Mouse (Mus musculus): ENCODE measurements around the gene Ubtf.

Ubtf gene

DNA sequence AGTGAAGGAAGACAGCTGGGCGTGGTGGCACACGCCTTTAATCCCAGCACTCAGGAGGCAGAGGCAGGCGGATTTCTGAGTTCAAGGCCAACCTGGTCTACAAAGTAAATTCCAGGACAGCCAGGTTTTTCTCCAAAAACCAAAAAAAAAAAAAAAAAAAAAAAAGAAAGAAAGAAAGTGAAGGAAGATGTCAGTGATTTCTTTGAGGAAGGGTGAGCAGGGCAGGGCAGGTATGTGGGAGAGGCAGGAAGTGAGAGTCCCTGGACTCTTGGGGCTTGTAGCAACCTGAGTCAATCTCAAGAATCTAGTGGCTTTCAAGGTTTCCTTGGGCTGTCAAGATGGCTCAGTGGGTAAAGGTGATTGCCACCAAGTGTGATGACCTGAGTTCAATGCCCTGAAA lies 24.9 kb upstream of the Ubtf start:
- no peak for DNase-seq

DNA sequence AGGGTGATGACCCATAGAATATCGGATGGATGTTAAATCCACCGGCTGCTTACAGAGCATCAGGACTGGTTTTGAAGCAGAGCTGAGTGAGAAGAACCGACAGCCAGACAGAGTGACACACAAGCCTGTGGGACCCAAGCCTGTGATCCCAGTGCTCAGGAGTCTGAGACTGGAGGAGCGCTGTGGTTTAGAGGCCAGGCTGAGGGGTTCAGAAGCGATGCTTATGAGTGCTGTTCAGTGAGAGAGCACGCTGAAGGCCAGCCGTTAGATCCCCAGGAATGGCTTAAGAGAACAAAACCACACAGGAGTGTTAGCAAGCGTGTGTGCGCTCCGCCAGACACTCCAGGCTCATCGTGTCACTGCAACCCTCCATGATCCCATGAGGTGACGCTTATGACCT lies 23.2 kb upstream of the Ubtf start:
- no peak for DNase-seq

DNA sequence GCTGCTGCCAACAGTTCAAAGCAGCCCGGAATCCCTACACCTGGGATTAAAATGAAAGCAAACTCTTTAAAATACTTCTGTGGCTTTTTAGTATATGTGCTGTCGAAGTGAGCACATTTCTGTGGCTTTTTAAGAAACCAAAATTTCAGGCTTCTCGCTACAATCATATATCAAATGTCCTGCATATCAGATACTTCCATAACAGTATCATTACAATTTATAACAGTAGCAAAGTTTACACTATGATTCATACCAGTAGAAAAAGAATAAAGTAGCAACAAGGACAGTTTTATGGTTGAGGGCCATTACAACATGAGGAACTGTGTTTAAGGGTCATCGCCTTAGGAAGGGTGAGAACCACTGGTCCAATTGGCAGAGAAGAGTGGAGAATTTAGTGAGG lies 21.6 kb upstream of the Ubtf start:
- DNase-seq, result no peak

DNA sequence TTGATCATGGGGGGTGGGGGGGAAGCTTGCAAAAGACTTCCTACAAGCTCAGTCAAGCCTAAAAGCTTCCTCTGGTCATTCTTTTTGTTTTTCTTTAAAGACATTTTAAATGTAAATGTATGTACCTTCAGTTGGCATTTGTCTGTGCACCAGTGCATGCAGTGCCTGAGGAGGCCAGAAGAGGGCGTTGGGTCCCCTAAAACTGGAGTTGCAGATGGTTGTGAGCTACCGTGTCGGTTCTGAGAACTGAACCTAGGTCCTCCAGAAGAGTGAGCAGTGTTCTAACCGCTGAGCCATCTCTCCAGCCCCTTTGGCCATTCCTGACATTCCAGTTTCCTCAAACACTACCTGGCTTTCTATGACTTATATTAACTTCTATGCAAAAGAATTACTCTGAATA lies 20.1 kb upstream of the Ubtf start:
- DNase-seq, result peak; percentile 11

DNA sequence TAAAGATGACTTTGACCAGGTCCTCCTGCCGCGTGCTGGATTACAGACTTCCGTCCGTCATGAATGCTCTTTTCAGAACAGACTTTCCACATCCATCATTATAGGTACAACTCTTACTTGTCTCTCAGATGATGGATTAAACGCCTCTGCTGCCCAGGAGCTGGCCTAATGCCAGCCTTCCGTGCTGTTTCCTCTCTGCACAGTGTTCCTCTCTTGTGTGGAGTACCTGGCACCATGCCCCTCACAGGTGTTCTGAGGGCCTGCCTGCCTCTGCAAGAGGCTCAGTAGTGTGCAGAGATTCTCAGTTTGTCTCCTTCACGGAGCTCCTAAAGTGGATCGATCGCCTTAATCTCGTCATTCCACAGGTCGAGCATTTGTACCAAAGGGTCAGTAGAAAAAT lies 19.7 kb upstream of the Ubtf start:
- DNase-seq, result no peak

DNA sequence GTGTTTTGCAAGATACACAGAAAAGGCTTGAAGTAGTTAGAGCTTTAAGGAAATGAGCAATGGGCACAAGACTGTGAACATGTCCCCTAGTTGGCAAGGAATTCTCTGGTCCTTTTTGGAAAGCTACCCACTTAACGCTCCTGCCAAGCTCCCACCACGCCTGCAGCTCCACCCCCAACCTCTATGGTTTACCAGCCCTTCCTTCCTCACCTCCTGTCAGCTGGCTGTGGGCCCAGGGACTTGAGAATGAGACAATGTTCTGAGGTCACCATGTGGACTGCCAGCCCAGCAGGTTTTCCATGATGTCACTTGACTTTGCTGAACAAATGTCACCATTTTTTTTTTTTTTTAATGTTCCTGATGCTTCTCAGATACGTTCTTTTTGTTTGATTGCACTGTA lies 19.0 kb upstream of the Ubtf start:
- DNase-seq, result no peak

DNA sequence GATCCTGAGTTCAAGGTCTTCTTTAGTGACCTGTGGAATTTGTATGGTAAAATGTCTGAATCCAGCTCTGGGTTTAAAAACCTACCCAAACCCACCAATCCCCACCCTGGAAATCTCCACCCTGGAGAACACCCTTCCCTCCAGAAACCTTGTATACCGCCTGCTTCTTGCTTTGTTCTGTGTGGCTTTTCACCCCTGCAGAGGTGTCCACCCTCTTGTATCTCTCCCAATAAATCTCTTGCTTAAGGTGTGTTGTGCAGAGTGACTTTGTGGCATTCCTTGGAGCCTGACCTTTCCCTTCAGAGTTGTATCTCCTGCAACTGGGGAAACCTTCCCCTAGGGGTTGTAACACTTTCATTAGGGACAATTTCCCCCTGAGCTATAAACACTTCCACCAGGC lies 18.4 kb upstream of the Ubtf start:
- no peak for DNase-seq

DNA sequence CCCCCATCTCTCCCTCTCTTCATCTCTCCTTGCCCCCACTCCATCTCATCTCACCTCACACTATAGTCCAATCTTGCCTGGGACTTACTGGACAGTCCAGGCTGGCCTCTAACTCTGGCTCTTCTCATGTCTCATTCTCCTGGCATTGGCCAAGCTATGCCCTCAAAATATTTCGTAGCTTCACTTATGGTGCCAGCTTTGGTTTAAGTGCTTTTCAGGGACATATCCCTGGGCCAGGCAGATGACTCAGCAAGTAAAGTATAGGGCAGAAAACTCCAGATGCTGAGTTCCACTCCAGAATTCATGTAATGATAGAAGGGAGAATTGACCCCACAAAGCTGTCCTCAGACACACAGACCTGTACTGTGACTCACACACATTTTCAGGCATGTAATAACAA lies 16.6 kb upstream of the Ubtf start:
- no peak for DNase-seq

DNA sequence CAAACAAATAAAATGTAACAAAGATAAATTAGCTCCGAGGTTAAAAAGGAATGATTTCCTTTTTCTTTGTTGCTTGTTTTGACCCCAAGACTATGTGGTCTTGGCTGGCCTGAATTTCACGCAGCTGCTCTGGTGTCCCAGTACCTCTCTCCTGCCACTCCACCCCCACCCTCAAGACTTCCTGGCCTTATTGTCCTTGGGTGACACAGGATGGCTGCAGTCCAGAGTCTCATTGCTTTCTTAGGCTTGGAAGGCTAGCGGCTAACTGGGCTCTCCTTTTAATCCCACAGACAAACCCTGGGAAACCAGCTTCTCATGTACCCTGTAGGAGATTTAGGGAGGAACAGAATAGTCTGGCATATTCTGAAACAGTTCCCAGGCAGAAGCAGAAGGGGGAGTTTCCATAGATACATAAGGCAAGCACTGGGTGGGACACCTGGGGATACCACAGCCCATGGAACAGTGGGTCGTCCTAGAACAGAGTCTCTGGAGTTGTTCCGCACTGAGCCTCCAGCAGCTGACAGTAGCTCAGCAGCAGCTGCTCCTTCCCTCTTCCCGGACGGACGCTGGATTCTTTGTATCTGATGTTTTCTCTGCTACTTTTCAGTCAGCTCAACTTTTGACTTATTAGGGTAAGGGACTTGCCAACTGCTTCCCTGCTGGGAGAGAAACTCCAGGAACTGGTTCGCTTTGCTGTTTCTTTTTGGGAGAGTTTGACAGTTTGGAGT lies 15.6 kb upstream of the Ubtf start:
- DNase-seq, result no peak

DNA sequence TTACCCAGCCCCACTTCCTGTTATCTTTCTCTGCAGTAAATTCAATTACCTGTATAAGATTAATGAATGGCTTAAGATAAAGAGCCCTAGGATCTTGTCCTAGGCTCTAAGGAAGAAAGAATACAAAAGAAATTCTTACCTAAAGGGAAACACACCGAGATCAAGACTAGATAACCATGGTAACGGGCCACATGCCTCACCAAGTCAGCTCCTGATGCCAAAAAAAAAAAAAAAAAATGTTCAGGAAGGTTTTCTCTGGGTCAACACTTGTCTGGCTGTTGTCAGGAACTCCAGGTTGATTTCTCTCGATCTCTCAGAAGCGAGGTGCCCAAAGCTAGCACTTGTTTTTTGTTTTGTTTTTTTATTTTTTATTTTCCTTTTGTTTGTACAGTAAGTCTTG lies 14.5 kb upstream of the Ubtf start:
- no peak for DNase-seq

DNA sequence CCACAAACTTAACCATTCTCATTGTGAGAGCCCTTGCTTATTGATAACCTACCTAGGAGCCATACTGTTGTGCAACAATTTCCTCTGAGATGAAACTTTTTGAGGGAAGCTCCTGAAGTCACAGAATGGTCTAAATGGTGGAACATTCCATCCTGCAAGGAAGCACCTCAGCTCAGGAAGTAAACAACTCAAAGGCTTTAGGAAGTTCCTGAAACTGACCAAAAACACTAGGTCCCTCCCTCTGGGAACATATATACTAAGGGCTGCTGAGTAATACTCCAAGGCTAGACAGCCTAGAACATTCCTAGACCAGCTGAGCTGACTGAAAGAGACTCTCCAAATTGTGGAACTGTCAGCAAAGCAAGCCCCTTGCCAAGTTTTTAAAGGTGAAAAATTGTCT lies 13.5 kb upstream of the Ubtf start:
- no peak for DNase-seq

DNA sequence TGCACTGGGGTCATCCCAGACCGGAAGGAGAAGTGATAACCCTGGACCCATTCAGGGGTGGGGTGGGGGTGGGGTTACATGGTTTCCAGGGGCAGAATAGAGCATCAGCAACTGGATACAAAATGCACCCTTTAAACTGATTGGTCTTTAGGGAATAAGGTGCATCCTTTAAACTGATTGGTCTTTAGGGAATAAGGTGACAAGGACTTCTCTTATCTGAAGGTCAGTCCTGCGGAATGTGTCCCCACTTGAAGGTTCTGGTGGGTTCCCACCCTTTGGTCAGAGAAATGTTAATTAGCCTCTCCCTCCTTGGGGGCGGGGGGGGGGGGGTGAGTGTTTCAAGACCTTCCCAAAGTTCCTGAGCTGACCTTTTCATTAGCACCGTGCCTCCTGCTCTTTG lies 12.3 kb upstream of the Ubtf start:
- no peak for DNase-seq

DNA sequence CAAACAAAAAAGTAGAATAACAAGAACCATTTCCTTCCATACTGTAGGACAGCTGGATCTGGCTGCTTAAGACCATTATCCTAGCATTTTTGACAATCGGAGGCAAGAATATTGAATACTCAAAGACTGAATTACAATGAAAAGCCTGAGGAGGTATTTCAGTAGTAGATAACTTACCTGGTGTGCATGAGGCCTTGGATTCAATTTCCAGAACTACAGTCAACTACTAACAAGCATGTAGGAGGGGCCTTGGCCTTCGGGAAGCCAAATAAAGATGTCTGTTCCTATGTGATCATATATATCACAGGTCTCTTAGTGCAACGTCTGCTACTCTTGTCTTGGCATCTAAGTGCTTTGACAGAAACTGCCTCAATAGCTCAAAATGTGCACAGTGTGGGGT lies 10.5 kb upstream of the Ubtf start:
- no peak for DNase-seq

DNA sequence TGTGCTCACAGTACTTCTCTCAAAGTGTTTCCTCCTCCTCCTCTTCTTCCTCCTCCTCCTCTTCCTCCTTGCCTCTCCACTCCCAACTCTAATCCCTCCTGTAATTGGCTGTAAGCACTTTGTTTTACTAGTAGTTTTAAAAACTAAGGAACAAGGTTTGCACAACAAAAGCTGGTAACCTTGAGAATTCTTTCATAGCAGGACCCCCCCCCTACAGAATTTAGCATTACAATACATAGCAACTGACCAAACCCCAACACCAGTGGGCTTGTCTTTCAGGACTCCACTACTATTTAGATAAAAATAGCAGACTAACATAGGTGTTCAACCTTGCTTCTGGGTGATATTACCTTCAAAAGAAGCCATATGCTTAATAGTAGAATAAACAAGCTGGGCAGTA lies 10.0 kb upstream of the Ubtf start:
- no peak for DNase-seq

DNA sequence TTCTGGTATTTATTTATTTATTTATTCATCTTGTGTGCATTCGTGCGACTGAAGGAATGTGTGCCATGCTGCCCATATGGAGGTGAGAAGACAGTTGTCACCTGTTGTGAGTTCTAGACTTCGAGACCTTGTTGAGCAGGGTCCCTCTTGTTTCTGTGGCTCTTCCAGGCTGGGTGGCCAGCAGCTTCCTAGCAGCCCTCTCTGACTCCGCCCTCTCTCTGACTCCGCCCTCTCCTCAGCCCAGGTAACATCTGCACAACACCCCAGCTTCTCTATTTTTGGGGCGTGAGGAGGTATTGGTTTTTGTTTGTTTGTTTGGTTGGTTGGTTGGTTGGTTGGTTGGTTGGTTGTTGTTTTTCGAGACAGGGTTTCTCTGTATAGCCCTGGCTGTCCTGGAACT lies 8.3 kb upstream of the Ubtf start:
- DNase-seq, result no peak

DNA sequence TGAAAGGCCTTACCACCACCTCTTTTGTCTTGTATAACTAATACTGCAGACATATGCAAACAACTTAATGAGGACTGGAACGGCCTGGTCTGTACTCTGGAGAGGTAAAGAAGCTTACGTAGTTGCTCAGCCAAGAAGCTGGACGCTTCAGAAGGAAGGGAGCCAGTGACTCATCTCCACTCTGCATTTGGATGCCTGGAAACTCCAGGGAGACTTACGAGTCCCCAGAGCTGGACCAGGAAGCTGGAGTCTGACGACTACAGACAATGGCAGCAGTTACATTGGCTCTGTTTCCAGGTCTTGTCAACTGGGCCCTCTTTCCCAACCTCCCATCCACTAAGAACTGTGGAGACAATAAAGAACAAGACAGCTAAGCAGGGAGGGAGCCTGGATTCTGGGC lies 7.7 kb upstream of the Ubtf start:
- no peak for DNase-seq

DNA sequence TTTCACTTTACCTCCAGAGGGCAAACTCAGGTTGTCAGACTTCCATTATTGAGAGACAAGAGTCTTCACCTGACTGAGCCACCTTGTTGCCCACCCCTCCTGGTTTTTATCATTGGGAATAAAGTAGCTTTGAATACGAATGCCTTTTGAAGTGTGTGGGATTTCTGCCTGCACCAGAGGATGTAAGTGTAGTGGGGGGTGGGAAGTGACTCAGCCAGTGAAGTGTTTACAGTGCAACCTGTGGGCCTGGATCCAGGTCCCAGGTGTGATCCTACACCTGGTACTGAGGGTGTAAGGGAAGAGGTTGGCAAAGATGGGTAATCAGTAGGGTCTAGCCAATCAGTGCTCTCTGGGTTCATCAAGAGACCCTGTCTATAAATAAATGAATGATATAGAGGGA lies 4.0 kb upstream of the Ubtf start:
- DNase-seq, result no peak

DNA sequence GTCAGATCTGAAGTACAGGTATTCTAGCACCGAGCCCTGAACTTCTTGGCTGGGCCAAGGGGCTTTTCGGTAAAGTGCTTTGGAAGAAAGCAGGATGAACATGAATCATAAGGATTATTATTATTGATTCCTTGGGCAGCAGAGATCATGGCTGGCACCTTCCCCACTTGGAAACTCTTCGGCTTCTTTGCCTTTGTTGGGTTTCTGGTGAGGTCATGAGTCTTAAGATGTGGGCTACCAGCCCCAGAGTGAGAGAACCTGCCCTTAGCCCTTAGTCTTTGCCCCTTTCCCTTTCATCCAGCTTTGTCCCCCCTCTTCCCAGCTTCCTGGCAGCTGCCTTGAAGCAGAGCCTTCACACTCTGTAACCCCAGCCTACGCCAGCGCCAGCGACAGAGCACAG lies 2.4 kb upstream of the Ubtf start:
- no peak for DNase-seq

DNA sequence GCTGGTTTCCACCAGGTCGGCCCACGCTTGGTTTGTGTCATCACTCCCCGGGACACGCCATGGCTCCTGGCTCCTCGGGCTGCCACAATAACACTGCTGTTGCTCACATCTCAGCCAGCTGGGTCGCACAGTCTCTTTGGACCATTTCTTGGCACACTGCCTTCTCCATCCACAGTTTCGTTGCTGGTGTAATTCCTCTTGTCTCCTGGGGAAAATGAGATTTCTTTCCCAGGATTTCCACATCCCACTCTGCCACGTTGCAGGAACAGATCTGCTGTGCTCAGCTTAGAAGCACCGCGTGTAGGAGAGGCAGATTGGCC lies 1.1 kb upstream of the Ubtf start:
- DNase-seq, result no peak

DNA sequence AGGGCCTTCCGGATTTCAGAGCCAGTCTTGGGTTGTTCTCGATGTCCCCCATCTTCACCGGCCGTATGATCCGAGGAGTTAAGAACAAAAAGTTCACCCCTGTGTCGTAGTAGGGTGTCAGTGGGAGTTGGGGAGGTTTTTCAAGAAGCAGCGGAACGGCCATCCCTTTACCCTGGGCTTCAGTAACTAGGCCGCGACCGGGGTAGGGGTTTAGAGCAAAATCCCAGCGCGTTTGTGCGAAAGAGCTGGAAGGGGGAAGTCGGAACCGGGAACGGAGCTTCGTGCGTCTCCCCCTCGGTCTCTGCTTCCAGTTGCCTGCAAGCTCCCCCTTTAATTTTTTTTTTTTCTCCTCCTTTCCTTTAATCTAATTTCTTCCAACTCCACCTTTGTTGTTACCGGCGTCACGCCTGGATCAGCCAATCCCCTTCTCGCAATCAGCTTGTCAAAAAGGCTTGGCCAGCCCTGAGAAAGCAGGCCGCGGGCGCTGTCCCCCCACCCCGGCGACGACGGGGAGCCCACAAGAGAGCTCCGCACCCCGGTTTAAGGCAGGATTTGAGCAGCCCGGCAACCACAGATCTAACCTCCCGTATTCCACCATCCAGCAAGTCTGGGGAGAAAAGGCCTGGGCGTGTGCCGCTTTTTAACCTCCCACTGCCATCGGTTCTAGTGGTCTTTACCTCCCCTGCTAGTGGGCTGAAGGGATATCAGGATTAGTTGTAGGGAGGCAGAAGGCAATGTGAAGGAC lies 571 bp upstream of the Ubtf start:
- peak; percentile 73 for DNase-seq

DNA sequence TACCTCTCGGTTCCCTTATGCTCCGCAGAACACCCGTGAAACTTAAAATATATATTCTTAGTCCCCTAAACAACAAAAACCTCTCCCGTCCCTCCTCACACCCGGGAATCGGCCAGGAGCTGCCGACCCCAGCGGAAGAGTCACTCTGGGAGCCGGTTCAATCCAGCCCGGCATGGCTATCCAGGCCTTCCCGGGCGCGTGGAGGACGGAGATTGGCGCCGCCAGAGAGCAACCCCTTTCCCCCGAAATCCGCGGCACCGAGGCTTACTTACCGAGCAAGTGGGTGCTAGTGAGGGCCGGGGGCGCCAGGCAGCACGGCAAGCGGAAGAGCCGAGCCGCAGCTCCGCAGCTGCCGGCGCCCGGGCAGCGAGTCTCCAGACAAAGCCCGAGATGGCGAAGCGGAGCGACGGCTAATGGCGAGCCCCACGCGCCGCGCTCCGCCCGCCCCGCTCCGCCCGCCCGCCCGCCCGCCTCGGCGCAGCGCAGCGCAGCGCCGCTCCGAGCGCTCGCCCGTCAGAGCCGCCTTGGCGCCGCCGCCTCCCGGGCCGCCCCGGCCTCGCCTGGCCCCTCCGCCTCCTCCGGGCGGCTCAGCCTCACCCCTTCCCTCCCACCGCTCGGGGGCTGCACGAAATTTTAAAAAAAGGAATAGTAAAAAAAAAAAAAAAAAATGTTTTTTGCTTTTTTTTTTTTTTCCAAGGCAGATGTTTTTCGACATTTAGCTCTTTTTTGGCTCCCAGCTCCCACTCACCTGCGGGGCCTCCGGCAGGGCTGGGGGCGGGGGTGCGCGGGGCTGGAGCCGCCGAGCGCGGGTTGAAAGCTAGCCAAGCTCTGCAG lies 749 bp downstream of the Ubtf start:
- peak; percentile 75 for DNase-seq

DNA sequence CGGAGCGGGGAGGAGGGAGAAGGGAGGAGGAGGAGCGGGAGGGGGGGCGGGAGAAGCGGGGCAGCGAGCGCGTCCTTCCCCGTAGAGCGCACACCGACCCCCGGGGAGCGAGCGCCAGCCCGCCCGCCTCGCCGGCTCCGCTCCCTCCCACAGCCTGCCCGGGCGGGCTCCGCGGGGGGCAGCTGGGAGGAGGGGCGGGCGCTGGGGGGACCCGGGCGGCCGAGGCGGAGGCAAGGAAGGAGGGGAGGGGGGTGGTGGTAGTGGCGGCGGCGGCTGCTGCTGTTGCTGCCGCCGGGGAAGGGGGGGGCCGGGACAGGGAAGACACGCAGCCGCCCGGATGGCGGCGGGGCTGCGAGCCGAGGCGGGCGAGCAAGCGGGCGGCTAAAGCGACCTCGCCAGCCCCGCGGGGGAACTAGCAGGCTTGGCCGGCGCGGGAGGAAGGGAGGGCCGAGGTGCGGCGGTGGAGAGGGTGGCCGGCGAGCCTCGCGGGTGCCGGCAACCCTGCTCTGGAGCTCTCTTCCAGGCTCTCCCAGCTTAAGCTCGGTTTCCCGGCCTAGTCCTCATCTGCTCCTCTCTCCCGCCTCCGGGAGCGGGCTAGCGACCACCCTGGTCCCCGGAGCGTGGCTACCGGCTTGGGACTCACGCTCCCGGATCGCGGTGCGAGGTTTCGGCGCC lies 1.5 kb downstream of the Ubtf start:
- DNase-seq, result peak; percentile 85

DNA sequence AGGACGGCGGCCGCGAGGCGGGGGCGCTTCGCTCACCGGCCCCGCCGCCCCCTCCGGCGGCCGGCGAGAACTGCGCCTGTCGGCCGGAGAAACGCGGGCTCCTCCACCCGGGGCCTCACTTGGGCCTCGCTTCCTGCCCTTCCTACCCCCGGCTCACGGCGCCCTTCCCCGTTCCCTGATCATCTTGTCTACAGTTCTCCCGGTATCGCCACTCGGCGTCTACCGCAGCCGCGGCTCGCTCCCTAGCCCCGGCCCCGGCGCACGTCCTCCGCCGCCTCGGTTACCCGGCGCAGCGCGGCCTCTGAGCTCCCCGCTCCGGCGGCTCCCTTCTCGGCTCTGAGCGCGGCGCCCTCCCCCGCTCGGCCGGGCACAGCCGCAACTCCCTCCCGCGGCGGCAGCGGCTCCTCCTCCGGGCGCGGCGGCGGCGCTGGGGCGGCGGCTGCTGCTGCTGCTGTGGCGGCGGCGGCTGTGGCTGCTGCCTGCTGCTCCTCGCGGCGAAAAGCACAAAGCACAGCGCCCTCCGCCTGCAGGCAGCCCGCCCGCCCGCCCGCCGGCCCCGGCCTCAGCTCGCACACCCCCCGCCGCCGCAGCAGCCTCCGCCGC lies 2.1 kb downstream of the Ubtf start:
- DNase-seq, result no peak
